Mouse (Mus musculus) spleen, adult 2 months (tissue): ENCODE results near the gene Ttll13. TPM values are rescaled to one million over a fixed set of nuclear protein-coding genes. Genes with fewer than 3 reads are reported as not detected.

Source experiments
- DNase-seq, 2 experiments: peaks; one replicate each; pipeline versions ENCODE4 v3.0.0 to v3.0.0-alpha.2; 2012 to 2021; ENCODE audit warnings: low spot score in 2 of 2, low read depth in 1 of 2
- H3K27ac ChIP-seq: fragments of 200-500 bp; 2 replicates; pipeline ENCODE4 v1.5.1; 2012; ENCODE audit warnings: low read length, inconsistent platforms; ENCODE audit not compliant: insufficient read depth
- H3K27me3 ChIP-seq: fragments of 200-500 bp; 2 replicates; pipeline ENCODE4 v1.6.1; 2012; ENCODE audit warnings: mild to moderate bottlenecking, moderate library complexity, low read length, inconsistent platforms; ENCODE audit not compliant: control insufficient read depth, insufficient read depth
- H3K36me3 ChIP-seq: fragments of 200-500 bp; 2 replicates; pipeline ENCODE4 v1.6.1; 2012; ENCODE audit warnings: mild to moderate bottlenecking, low read length, inconsistent platforms; ENCODE audit not compliant: control insufficient read depth, insufficient read depth
- H3K4me1 ChIP-seq: fragments of 200-500 bp; 2 replicates; pipeline ENCODE4 v1.6.1; 2011; ENCODE audit warnings: inconsistent platforms; ENCODE audit not compliant: control insufficient read depth, insufficient read depth, insufficient read length
- H3K4me3 ChIP-seq: fragments of 200-500 bp; 2 replicates; pipeline ENCODE4 v1.5.1; 2011; ENCODE audit warnings: mild to moderate bottlenecking, inconsistent platforms; ENCODE audit not compliant: insufficient read depth, insufficient read length; ENCODE audit errors: extremely low read depth
- CTCF ChIP-seq: fragments of 200-500 bp; IDR thresholded peaks from 2 replicates; pipeline ENCODE4 v1.5.1; 2011; ENCODE audit warnings: mild to moderate bottlenecking, inconsistent platforms; ENCODE audit not compliant: insufficient read depth, insufficient read length, insufficient replicate concordance; ENCODE audit errors: extremely low read depth
- POLR2A ChIP-seq: fragments of 200-500 bp; IDR thresholded peaks from 2 replicates; pipeline ENCODE4 v1.6.1; 2011; ENCODE audit warnings: low read depth, low read length, inconsistent platforms
- WGBS: fragments of 180-500 bp; shearing (Covaris S2); methylation state at CpG from one replicate; pipeline ENCODE4 v1.1.7; 2018; 5-methylcytosine and 5-hydroxymethylcytosine counted together
- polyA plus RNA-seq: library from polyadenylated mRNA; depleted of rRNA; stranded (reverse); fragments of >200 nt; gene quantifications from 2 replicates; pipeline ENCODE4 v1.2.3, GENCODE M21; 2012; rRNA removed

Gene Ttll13
- polyA plus RNA-seq, result 0.25 and 0.31 TPM in 2 replicates

DNA sequence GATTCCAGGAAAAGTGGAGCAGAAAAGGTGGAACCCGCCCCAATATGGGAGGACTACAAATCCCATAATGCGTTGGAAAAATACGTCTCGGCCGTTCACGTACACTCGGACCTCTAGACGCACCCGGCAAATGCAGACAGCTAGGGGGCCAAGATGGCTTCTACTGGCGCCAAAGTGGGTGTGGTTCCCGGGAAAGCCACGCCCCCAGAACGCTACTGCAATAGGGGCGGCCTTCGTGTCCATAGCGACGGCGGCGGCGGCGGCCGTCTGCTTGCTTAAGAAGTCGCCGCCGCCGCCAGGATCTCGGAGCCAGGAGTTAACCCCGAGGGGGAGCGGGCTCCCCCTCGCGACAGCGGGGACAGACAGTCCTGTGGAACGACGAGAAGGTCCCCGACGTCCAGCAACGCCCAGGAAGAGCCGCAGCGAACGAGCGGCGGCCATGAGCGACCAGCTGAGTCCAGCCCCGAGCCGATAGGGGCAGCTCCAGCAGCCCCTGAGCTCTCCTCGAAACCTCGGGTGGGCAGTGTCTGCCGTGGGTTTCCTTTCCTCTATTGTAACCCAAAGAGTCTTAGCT is at the start of gene Ttll13:
Gene Ttll13 (plus strand): TSS at position 229 of the 574 bp plus-strand sequence.
- under 1% methylated on average over 48 of the region's 48 CpGs for WGBS

DNA sequence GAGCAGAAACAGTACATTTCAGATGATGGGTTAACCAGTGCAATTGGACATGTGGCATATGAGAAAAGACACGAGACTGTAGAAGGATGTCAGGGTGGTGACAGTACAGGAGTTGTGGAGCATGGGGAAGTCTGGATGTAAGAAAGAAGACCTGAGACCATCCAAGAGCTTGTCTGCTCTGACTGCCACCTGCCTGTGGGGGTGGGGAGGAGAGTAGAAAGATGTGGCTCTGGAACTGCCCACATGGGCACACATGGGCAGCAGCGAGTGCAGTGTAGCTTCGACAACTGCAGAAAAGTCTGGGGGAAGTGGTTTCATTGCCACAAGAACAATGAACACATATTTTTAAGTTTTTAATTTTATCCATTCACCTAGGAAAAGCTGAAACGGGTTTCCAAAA is 48.8 kb upstream of the Ttll13 start:
- peaks cover 47% of the 10 kb centered on the region for H3K4me1 ChIP-seq
- WGBS, result 8% methylated on average over 4 of the region's 4 CpGs
- peak in 1 of 2 experiments; percentile 68 for DNase-seq

More for the DNA sequence above, at the start of gene Ttll13:
- Histone ChIP-seq H3K27me3 (no peaks in the 10 kb centered on the region), H3K4me3 (peak within 1 kb of the TSS; percentile 63), H3K27ac (peak within 1 kb of the TSS; percentile 49), H3K36me3 (no peaks in the 10 kb centered on the region), H3K4me1 (no peaks in the 10 kb centered on the region)
- peak; percentile 92 to 97 for DNase-seq
- TF ChIP-seq POLR2A, result no peak
- TF ChIP-seq CTCF, result 0 out of 2 replicates have a peak, but pooled peaks have one; percentile 15

DNA sequence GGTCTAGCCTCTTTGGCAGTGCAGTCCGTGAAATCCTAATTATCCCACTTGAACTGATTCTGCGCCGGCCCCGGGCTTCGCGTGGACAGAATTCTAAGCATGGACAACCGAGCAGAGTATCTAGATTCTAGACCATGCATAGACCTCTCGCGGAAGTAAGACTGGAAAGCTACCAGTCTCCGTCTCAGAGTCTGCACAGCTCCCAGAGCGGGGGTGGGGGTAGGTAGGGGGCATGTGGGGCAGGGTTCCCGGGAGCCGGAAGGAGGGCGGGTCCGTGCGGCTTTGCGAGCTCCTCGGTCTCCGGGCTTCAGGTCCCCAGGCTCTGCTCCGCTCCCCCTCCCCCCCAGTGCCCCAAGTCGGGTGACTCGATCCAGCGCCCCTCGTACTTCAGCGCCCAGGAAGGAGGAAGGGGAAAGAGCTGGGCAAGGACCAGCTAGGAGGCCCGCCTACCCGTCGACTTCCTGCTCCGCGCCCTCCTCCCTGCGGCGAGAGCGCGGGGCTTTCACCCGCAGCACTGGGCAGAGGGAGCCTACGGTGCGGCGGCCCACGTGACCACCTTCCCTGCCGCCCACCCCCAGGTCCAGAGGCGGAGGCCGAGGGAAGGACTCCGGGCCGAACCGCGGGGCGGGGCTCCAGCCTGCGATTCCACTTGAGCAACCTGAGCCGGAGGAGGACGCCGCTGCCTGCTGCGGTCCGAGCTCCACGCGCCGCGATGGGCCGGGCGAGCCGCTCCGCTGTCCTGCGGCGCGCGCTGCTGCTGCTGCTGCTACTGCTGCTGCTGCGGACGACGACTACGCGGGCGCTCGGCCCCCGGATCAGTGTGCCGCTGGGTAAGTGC is 48.0 kb upstream of the Ttll13 start:
- under 1% methylated on average over 74 of the region's 74 CpGs for WGBS
- Histone ChIP-seq H3K27ac (peak overlapping the region; percentile 96), H3K36me3 (peaks cover 4% of the 10 kb centered on the region), H3K4me3 (peak overlapping the region; percentile 91), H3K27me3 (no peaks in the 10 kb centered on the region), H3K4me1 (peaks cover 53% of the 10 kb centered on the region)
- no peak for TF ChIP-seq CTCF
- peak; percentile 44 for TF ChIP-seq POLR2A
- DNase-seq, result peak in 1 of 2 experiments; percentile 74

More for the DNA sequence above, 48.8 kb upstream of the Ttll13 start:
- H3K27ac ChIP-seq, result peak overlapping the region; percentile 96
- TF ChIP-seq POLR2A, result no peak
- no peak for TF ChIP-seq CTCF
- no peaks in the 10 kb centered on the region for H3K27me3 ChIP-seq
- H3K36me3 ChIP-seq, result peaks cover 3% of the 10 kb centered on the region
- 0 out of 2 replicates have a peak overlapping the region, but pooled peaks have one; percentile 91 for H3K4me3 ChIP-seq

DNA sequence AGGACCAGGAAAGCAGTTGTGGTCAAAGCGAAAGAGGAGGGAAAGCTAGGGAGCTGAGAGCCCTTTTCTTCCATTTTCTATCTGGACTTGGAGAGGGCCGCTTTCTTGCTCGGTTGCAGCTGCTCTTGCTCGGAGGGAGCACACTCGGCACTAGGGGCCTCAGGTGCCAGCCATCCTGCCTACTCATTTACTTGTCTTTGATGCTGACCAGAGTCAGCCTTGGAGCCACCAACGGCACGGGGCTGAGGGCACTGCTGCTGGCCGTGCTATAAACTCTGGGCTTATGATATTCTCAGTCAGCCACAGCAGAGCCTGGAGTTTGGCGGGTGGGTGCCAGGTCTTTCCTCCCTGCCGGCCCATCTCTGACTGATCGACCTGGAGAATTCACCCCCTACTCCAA is 47.3 kb upstream of the Ttll13 start:
- Histone ChIP-seq H3K36me3 (peaks cover 4% of the 10 kb centered on the region), H3K4me1 (peaks cover 54% of the 10 kb centered on the region), H3K27me3 (no peaks in the 10 kb centered on the region), H3K4me3 (peak overlapping the region; percentile 91), H3K27ac (peak overlapping the region; percentile 96)
- no peak for DNase-seq
- TF ChIP-seq POLR2A (no peak), CTCF (no peak)
- 3% methylated on average over 11 of the region's 11 CpGs for WGBS

DNA sequence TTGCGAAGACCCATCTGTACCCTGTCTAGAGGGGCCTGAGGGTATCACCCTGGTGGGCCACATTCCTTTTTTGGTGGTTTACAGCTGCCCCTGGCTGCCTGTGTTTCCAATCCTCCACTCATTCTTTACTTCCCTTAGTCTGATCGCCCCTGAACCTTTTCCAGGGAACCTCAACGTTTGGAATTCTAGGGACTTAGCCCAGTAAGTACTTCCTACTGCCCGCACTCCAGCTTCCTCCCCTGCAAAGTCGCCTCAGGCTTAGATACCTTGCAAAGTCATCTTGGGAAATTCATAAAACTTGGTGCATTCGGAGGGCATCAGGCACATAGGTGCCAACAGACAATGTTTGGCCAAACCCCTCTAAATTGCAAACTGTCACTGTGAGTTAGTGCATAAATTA is 46.9 kb upstream of the Ttll13 start:
- peaks cover 4% of the 10 kb centered on the region for H3K36me3 ChIP-seq
- peak overlapping the region; percentile 91 for H3K4me3 ChIP-seq
- peaks cover 53% of the 10 kb centered on the region for H3K4me1 ChIP-seq
- TF ChIP-seq CTCF (no peak), POLR2A (no peak)
- 18% methylated on average over 6 of the region's 6 CpGs for WGBS
- no peak for DNase-seq
- H3K27me3 ChIP-seq, result no peaks in the 10 kb centered on the region
- peak overlapping the region; percentile 96 for H3K27ac ChIP-seq

DNA sequence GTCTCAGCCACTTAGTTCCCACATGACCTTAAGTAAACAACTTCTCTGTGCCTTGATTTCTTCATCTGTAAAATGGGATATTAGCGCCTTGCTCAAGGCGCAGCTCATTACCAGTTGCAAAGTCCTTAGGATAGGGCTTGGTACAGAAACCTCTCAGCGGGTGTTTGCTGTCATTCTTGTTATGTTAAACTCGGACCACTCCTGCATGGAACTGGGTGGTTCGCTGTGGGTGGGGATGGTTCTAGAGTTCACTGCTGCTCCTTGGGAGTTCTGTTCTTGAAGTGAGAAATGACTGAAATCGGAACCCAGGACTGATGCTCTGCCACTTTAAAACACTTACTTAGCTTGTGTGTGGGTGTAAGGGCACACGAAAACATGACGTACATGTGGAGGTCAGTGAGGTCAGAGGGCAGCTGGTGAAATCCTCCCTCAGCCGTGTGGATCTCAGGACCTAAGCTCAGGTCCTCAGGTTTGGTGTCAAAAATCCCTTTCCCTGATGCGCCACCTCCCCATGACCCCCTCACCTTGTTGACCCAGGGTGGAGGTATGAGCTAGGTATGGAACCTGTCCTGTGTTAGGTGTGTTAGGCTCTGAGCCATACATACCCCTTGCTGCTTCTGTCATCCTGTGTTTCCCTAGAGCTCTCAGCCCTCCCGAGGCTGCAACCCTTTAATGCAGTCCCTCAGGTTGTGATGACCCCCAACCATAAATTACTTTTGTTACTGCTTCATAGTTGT is 46.2 kb upstream of the Ttll13 start:
- peak overlapping the region; percentile 96 for H3K27ac ChIP-seq
- WGBS, result 66% methylated on average over 11 of the region's 11 CpGs

More for the DNA sequence above, 46.2 kb upstream of the Ttll13 start:
- H3K4me1 ChIP-seq, result peaks cover 55% of the 10 kb centered on the region
- H3K36me3 ChIP-seq, result peaks cover 4% of the 10 kb centered on the region
- TF ChIP-seq CTCF, result no peak
- TF ChIP-seq POLR2A, result no peak
- no peaks in the 10 kb centered on the region for H3K27me3 ChIP-seq
- no peak for DNase-seq
- H3K4me3 ChIP-seq, result peak overlapping the region; percentile 91
